Mouse (Mus musculus) small intestine, adult 2 months (tissue): Measurements from ENCODE around the gene Aldh3b2. TPM values are rescaled to one million over a fixed set of nuclear protein-coding genes. Genes with fewer than 3 reads are reported as not detected.

Source experiments
- H3K27ac ChIP-seq: fragments of 200-500 bp; 2 replicates; pipeline ENCODE4 v1.5.1; 2012; ENCODE audit warnings: low read depth, low read length, control low read depth, inconsistent platforms; ENCODE audit not compliant: insufficient read depth
- H3K27me3 ChIP-seq: fragments of 200-500 bp; 2 replicates; pipeline ENCODE4 v1.6.1; 2012; ENCODE audit warnings: mild to moderate bottlenecking, moderate library complexity, low read length, inconsistent platforms; ENCODE audit not compliant: control insufficient read depth, insufficient read depth
- H3K36me3 ChIP-seq: fragments of 200-500 bp; 2 replicates; pipeline ENCODE4 v1.6.1; 2012; ENCODE audit warnings: mild to moderate bottlenecking, low read length, control low read depth, inconsistent platforms; ENCODE audit not compliant: control insufficient read depth, insufficient read depth
- H3K4me1 ChIP-seq: fragments of 200-500 bp; 2 replicates; pipeline ENCODE4 v1.6.1; 2012; ENCODE audit warnings: low read length, inconsistent platforms, mixed read lengths; ENCODE audit not compliant: control insufficient read depth, insufficient read depth, insufficient read length
- H3K4me3 ChIP-seq: fragments of 200-500 bp; 2 replicates; pipeline ENCODE4 v1.5.1; 2012; ENCODE audit warnings: low read depth, mild to moderate bottlenecking, control low read depth, inconsistent platforms, low read length, moderate library complexity
- CTCF ChIP-seq: fragments of 200-500 bp; IDR thresholded peaks from 2 replicates; pipeline ENCODE4 v1.5.1; 2012; ENCODE audit warnings: low read depth, mild to moderate bottlenecking, control low read depth, inconsistent platforms, low read length, moderate library complexity, mixed read lengths; ENCODE audit not compliant: insufficient replicate concordance, insufficient read length; ENCODE audit errors: extremely low read depth
- POLR2A ChIP-seq: fragments of 200-500 bp; IDR thresholded peaks from 2 replicates; pipeline ENCODE4 v1.6.1; 2012; ENCODE audit warnings: low read depth, mild to moderate bottlenecking, control low read depth, inconsistent platforms, low read length, moderate library complexity
- WGBS: fragments of 180-500 bp; shearing (Covaris S2); methylation state at CpG from one replicate; pipeline ENCODE4 v1.1.7; 2018; 5-methylcytosine and 5-hydroxymethylcytosine counted together
- polyA plus RNA-seq: library from polyadenylated mRNA; depleted of rRNA; stranded (reverse); fragments of >200 nt; gene quantifications from 2 replicates; pipeline ENCODE4 v1.2.3, GENCODE M21; 2012

Gene Aldh3b2
- polyA plus RNA-seq, 1 experiment = 0.55 TPM

DNA sequence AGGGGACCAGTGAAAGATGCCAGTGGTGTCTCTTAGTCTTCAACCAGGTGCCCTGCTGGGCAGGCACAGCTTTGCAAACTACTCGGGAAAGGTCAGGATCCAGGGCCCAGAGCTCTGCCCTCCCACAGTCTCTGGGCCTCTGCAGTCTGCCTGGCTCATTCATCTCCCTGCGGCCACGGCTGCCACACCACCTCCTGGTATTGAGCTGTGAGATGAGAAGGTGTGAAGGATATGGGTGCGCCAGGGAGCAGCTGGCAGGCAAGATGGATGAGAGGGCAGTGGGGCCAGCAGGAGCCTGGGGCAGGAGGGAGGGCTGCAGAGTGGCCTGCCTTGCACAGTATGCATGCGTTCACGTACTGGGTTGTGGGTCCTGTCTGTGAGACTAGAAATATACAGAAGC is 18.7 kb downstream of the Aldh3b2 start:
- no peak overlapping the region for H3K27ac ChIP-seq
- peaks cover 12% of the 10 kb centered on the region for H3K4me1 ChIP-seq
- H3K36me3 ChIP-seq = no peaks in the 10 kb centered on the region; the same call in 1 of the 2 replicates
- TF ChIP-seq POLR2A (no peak), CTCF (no peak)
- H3K4me3 ChIP-seq = no peak overlapping the region
- WGBS = 67% methylated on average over 6 of the region's 6 CpGs
- H3K27me3 ChIP-seq = no peaks in the 10 kb centered on the region

GRCm38 (mm10) chr19:3991562-3991961 is 19.4 kb downstream of the Aldh3b2 start:
- 96% methylated on average over 3 of the region's 3 CpGs for WGBS
- Histone ChIP-seq H3K36me3 (no peaks in the 10 kb centered on the region; the same call in 1 of the 2 replicates), H3K4me3 (no peak overlapping the region), H3K4me1 (peaks cover 9% of the 10 kb centered on the region), H3K27ac (no peak overlapping the region), H3K27me3 (no peaks in the 10 kb centered on the region)
- TF ChIP-seq POLR2A (no peak), CTCF (no peak)

DNA sequence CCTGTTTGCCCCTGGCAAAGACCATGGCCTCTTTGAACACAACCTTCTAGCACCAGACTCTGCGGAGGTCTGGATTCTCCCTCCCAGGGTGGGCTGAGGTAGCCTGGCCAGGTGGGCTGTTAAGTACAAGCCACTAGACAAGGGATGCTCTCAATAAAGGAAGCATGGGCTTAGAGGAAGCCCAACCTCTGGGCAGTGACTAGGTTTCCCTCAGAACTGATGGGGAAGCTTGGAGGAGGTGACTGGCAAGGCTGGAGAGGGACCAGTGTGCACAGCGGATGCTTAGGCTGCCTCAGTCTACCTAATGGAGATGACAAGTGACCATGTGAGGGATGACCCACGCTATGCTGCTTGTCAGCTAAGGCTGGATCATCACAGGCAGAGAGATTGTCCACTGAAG is 19.8 kb downstream of the Aldh3b2 start:
- peaks cover 7% of the 10 kb centered on the region for H3K4me1 ChIP-seq
- H3K27me3 ChIP-seq = no peaks in the 10 kb centered on the region
- H3K27ac ChIP-seq = no peak overlapping the region
- no peaks in the 10 kb centered on the region; the same call in 1 of the 2 replicates for H3K36me3 ChIP-seq
- 91% methylated on average over 3 of the region's 3 CpGs for WGBS
- no peak overlapping the region for H3K4me3 ChIP-seq
- TF ChIP-seq CTCF (no peak), POLR2A (no peak)

GRCm38 (mm10) chr19:3992416-3992815 is 20.3 kb downstream of the Aldh3b2 start, which contains the start of gene Tbx10:
Gene Tbx10 (plus strand): TSS chr19:3992752.
- TF ChIP-seq POLR2A (no peak), CTCF (no peak)
- Histone ChIP-seq H3K36me3 (no peaks in the 10 kb centered on the region; the same call in 1 of the 2 replicates), H3K27me3 (no peaks in the 10 kb centered on the region), H3K4me1 (peaks cover 9% of the 10 kb centered on the region), H3K4me3 (no peak within 1 kb of the TSS), H3K27ac (no peak within 1 kb of the TSS)
- WGBS = 77% methylated on average over 5 of the region's 5 CpGs

DNA sequence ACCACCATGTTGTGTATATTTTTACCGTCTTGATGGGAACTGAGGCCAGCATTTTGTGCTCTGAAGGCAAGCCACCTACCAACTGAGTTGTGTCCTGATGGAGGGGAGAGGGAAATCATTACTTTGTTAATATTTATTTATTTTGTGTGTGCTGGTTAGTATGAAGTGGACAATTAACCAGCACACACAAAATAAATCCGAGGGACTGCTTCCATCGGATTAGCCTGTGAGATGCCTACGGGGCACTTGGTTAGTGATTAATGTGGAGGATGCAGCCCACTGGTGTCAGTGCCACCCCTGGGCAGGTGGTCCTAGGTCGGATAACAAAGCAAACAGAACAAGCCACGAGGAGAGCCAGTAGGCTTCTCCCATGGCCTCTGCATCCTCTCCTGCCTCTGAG is 22.8 kb downstream of the Aldh3b2 start:
- Histone ChIP-seq H3K4me1 (peaks cover 20% of the 10 kb centered on the region), H3K4me3 (no peak overlapping the region), H3K36me3 (no peaks in the 10 kb centered on the region), H3K27me3 (no peaks in the 10 kb centered on the region), H3K27ac (no peak overlapping the region)
- TF ChIP-seq POLR2A (no peak), CTCF (no peak)
- WGBS = 75% methylated on average over 6 of the region's 6 CpGs

DNA sequence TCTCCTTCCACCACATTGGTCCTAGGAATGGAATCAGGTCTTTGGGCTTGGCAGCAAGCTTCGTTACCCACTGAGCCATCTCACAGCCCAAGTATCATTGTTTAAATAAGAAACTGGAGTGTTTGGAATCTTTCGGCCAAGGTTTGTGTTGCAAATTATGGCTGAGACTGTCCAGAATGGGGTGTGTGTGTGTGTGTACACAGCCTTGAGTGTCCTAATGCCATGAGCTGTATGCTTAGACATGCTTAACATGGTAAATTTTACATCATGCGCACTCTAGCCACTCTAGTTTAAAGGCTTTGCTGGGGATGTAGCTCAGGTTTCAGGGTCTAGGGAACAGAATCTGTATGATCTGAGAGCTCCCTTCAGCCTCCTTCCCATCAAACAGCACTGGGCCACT is 23.4 kb downstream of the Aldh3b2 start:
- Histone ChIP-seq H3K36me3 (no peaks in the 10 kb centered on the region), H3K27me3 (no peaks in the 10 kb centered on the region), H3K4me3 (no peak overlapping the region), H3K4me1 (peaks cover 20% of the 10 kb centered on the region), H3K27ac (no peak overlapping the region)
- 87% methylated on average over 3 of the region's 3 CpGs for WGBS
- TF ChIP-seq CTCF = no peak
- TF ChIP-seq POLR2A = no peak

GRCm38 (mm10) chr19:3996106-3996505 is 24.0 kb downstream of the Aldh3b2 start:
- Histone ChIP-seq H3K36me3 (no peaks in the 10 kb centered on the region), H3K4me1 (peaks cover 23% of the 10 kb centered on the region), H3K4me3 (no peak overlapping the region), H3K27me3 (no peaks in the 10 kb centered on the region), H3K27ac (no peak overlapping the region)
- TF ChIP-seq CTCF (no peak), POLR2A (no peak)
- WGBS = 76% methylated on average over 7 of the region's 7 CpGs
